Mouse (Mus musculus): ENCODE data around the gene Vgll4.
A peak's percentile ranks its signal among the peaks of the same experiment; 100 is the strongest.

The Vgll4 gene

DNA sequence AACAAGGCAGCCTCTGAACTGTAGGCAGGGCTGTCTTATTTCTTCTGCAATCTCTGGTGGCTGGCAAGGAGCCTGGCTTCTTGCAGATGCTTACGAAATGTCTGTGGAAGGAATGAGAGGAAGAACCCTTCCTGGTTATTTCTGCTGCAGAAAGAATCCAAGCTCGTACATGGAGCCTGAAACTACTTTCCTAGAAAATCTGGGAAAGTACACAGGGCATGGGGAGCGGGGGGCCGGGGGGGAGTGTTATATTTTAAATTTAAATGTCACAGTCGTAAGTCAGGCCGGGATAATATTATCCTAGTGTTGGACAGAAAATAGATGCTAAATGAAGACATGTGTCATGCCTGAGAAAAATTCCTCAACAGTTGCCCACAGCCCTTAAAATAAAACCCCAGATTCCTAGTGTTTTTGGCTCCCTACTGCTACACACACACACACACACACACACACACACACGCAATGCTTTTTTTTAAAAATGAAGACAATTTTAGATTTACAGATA is 7.2 kb upstream of the Vgll4 start:
- DNase-seq (ENCODE audit: extremely low read depth, low read depth, low spot score), result peak; percentile 47

DNA sequence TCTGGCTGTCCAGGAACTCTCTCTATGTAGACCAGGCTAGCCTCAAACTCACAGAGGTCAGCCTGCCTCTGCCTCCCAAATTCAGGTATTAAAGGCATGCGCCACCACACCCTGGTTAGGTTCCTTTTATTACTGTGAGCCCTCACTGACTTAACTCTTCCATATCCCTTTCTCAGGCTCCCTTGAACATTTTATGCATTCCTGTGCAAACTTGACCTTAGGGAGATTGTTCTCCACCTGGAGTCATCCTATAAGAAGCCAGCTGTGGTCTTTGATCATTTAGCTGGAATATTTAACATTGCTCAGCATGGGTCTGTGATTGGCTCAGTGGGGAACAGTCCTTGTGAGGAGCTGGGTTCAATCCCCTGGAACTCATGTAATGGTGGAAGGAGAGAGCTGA is 4.5 kb upstream of the Vgll4 start:
- DNase-seq (ENCODE audit: extremely low read depth, low read depth, low spot score), result no peak

DNA sequence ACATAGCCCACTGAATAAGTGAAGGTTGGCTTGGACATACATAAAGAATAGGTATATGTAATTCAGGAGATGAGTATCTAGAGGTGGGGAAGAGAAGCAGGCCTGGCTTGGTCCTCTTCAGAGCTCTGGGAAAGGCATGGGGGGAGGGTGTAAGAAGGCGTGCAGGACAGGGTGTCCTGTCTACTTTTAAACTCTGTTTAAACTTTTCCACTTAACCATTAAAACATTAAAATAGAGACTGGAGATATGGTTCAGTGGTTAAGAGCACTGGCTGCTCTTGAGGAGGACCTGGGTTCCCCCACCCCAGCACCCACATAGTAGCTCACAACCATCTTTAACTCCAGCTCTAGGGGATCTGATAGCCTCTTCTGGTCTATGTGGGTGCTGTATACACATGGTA is 3.2 kb upstream of the Vgll4 start:
- DNase-seq (ENCODE audit: extremely low read depth, low read depth, low spot score), result no peak

DNA sequence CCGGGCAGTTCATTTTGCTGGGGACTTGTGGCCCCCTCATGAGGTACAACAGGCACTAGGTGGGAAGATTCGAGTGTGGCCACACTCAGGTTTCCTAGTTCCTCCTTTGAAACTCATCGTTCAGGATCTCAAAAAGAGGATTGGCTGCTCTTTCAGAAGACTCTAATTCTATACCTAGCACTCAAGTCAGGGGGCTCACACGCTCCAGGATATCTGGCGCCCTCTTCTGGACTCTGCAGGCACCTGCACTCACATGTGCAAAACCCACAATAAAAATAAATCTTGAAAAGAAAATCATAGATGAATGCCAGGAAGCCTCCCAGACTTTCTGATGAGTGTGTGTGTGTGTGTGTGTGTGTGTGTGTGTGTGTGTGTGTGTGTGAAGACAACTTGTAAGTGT is 1.1 kb upstream of the Vgll4 start:
- DNase-seq (ENCODE audit: extremely low read depth, low read depth, low spot score), result no peak

DNA sequence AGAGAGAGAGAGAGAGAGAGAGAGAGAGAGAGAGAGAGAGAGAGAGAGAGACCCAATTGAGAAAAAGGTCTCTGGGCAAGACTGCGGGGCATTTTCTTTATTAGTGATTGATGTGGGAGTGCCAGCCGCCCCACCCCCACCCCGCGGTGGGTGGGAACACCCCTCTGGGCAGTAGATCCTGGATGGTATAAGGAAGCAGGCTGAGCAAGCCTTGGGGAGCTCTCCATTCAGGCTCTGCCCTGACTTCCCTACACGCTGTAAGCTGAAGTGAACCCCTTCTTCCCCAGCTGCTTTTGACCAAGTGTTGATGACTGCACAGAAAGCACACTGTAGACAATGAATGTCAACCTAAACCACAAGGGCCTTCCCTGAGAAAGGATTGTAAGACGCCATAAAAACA is 592 bp upstream of the Vgll4 start:
- DNase-seq (ENCODE audit: extremely low read depth, low read depth, low spot score), result no peak

DNA sequence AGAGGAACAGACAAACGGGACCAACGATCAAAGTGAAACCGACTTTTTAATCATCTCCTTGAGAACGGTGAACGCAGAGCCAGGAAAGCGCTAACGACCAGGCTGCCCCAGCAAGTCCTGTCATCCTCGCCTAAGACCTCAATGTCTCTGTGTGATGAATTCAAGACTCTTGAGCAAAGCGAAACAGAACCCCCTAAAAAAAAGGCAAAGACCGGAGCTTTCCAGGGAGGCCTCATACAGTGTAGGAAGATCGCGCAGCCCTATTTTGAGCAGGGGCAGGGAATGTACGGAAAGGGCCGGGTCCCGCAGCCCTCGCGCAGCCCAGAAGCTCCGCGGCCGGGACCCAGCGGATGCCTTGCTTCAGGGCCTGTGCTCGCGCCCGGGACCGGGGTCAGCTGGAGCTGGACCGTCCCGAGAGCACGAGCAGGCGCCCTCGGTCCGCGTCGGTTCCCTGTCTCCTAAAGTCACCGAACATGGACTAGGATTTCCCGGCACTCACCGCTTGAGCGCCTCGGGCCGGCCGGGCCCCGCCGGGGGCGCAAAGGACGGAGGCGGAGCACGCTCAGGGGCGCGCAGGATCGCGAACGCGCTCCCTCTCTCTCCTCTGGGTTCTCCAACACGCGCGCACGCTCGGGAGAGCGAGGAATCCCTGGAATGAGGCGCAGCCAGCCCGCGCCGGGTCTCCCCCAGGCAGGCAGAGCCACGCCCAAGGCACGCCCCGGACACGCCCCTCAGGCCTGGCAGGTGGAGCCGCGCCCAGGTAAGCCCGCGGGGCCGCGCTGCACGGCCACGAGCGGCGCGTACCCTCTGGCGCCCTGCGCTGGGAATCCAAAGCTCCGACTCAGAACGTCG is 1.2 kb downstream of the Vgll4 start:
- DNase-seq (ENCODE audit: extremely low read depth, low read depth, low spot score), result no peak

DNA sequence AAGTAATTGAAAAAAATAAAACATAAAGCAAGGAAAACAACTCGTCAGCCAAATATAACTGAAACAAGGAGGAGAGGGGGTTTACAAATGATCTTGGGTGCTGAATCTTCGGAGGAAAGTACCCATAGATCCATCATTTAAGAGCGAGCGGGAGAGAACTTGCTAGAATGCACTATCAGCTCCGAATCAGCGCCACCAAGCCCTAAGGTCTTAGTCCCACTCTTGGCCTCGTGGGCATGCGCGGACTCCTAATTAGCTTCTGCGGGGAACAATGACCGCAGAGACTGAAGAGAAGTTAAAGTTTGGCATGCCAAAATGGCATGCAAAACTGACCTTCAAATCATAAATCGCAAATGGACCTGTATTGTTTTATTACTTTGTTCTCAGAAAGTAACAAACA is 2.2 kb downstream of the Vgll4 start:
- DNase-seq (ENCODE audit: extremely low read depth, low read depth, low spot score), result no peak

DNA sequence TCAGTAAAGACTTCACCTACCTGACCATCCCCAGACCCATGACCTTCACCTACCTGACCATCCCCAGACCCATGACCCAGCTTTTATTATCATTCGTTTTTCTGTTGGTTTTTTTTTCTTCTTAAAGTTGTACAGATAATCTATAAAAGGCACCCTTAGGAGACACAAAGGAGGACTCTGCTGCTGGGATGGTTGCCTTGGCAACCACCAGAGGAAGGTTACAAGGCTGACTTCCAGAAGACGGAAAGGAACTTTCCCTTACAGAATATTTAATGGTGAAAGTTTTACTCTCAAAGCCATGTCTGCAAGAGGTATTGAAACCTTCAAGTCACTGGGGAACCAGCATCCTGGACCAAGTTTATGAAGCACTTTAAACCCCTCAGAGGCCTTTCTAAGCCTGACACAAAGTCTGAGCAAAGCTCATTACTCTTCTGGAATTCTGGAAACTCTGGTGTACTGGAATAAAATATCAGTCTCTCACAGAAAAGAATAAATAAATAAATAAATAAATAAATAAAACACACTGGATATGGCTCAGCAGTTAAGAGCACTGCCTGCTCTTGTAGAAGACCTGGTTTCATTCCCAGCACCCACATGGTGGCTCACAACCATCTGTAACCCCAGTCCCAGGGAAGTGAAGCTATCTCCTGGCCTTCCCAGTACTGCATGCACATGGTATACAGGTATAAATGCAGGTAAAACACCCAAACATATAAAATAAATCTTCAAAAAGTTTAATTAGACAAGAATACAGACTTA is 3.2 kb downstream of the Vgll4 start:
- DNase-seq (ENCODE audit: extremely low read depth, low read depth, low spot score), result no peak

DNA sequence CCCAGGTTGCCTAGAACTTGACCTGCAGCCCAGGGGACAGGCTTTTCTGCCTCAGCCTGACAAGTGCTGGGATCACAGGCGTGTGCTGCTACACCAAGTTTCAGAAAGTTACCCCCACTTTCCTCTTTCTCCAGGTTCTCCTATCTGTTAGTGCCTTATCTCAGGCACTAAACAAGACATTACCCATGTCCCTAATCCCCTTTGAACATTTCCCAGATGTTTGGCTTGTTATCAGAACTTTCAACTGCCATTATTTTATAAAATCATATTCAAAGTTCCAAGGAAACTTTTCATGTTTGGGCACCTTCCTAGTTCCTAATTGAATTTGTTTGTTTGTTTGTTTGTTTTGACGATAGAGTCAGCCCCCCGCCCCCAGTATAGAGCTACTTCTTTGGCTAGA is 4.0 kb downstream of the Vgll4 start:
- no peak for DNase-seq (ENCODE audit: extremely low read depth, low read depth, low spot score)

DNA sequence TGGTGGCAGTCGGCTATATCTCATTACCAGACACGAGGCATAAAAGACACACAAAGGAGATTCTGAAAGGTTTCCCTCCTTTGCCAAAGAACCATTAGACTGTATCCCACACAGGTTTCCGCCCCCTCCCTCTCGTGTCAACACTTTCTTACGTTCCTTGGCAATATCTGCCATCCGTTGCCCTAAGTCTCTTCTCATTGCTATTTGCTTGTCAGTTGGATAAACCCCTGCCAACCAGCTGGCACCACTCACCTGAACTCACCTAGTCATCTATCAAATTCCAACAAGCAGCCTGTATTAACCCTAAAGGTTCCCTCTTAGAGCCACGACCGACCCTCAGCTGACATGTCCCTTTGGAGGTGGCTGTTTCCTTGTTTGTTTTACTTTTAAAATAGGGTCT is 4.4 kb downstream of the Vgll4 start:
- peak; percentile 63 for DNase-seq (ENCODE audit: extremely low read depth, low read depth, low spot score)

DNA sequence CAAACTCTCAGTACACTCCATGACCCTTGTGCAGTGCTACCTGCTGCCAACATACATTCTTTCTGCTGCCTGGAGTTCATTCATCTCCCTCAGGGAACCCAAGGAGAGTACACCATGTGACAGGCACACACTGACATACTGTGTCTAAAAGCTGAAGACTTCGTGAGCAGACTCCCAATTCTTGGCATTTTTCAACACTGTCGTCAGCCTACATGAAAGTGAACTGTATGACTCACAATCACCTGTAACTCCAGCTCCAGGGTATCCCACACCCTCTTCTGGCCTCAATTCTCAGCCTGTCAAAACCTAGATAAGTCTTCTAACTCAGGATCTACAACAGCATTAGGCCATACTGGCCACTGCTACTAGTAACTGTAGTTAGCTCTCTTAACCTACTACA is 5.6 kb downstream of the Vgll4 start:
- DNase-seq (ENCODE audit: extremely low read depth, low read depth, low spot score), result peak; percentile 51

DNA sequence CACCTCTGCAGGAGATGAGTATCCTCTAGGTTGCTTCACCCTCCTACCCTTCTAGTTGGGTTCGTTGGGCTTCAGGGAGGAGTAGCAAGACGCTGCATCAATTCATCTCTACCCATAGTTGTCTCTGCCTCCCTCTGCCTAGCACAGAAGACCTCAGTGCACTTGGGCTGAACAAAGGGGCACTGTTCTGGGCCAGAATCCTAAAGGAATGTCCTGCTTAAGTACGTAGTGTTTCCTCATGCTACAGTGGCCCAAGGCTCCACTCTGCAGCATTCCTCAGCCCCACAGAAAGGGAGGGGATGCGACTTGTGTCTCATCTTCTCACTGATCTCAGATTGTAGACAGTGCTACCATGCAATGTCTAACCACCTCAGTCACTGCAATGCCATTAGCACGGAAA is 6.2 kb downstream of the Vgll4 start:
- no peak for DNase-seq (ENCODE audit: extremely low read depth, low read depth, low spot score)

DNA sequence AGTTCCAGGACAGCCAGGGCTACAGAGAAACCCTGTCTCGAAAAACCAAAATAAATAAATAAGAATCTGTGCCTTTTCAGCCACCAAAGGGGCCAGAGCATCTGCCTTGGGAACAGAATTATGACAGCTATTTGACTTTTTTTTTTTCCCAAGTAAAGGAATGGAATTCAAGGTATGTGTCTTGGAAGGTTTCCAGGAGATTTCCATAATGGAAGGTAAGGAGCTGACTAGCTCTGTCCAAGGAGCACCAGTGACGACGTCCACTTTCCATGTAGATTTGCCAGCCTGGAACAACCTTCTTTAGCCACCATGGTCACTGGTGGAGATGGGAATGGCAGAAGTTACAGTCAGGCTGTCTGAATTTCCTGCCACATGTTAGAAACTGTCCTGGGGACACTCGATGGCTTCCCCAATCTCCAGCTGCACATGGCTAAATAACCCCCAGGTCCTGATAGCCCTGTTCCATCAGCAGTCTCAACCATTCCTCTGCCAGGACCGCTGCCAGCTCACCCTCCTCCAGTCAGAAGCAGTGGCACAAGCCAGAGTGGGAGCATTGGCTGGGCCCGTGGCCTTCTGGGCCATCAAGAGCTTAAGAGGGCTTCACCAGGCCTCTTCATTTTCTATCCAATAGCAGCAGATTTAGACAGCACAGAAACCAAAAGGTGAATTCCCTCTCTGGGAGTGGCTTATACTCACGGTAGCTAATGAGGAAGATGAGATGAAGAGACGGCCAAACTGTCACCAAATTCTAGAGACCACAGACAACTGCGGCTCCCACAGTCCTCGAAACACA is 8.3 kb downstream of the Vgll4 start:
- DNase-seq (ENCODE audit: extremely low read depth, low read depth, low spot score), result no peak

DNA sequence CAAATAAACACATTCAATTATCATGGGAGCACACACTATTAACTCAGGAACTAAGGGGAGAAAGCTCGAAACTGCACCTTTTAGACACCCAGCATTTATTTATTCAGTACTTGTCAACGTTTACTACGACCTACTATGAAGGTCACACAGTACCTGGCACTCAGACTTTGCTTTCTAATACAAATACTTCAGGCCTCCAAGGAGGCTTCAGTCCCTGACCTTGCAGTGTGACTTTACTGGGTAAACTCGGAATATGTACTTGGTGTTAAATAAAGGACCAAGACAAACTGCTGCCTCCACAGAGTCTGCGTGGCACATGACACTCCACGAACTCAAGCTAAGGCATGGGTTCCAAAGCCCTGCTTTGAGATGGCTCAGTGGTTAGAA is 10.8 kb downstream of the Vgll4 start:
- no peak for DNase-seq (ENCODE audit: extremely low read depth, low read depth, low spot score)

DNA sequence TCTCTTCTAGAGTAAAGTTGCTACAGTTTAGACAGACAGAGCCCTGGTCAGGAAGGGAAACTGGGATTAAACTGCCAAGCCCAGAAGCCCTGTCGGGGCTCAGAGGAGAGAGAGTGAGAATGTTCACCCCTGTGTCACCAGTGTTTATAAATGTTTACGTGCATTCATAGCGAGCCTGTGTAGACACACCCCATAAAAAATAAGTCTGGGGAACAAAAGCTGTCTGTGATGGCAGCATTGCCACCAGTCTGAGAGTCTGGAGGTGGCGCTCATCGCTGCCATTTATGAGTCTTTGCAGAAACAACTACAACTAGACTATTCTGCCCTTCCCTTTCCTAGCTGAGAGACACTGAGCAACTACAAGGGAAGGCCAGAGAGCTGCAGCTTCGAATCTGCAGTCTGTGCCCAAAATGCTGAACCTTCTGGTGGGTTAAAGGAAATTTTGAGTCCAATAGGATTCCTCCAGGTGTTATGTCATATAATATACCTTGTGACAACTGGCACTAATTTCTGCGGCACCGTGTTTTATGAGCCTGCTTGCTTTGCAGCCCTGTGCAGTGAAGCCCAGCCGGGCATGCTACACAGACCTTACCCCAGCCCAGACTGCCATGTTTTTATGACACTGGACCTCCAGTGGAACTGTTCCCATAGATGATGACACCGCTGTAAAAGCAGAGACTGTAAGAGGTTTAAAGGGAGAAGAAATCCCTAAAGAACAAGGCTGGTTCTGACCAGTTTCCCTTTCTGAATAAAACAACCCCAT is 11.4 kb downstream of the Vgll4 start:
- no peak for DNase-seq (ENCODE audit: extremely low read depth, low read depth, low spot score)

DNA sequence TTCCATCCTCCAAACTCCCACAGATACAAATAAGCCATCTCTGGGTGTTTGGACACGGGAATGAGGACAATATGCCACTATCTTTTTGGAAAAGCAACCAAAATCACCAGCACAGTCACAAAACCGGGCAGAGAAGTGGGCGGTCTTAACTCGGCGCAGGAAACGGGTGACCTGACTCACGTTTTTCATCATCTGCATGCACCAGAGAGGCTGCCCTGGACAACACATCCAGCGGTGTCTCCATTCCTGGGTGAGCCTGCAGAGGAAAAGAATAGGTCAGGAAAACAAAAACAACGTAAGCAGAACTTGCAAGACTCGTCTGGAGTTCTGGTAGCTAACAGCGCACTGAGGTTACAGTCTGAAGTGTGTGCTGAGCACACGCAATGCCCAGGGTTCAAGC is 12.0 kb downstream of the Vgll4 start:
- DNase-seq (ENCODE audit: extremely low read depth, low read depth, low spot score), result no peak

DNA sequence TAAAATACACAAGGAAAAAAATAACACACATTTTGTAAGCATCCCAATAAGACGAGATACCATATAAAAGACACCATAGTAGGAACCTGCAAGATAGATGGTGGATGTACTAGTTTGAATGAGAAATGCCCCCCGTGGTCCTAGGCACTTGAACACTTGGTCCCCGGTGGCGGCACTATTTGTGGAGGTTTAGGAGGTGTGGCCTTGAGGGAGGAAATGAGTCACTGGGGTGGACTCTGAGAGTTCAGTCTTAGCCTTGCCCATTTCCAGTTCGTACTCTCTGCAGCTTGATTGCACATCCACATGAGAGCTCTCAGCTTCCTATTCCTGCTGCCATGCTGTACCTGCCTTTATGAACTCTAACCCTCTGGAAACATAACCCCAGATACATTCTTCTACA is 15.3 kb downstream of the Vgll4 start:
- no peak for DNase-seq (ENCODE audit: extremely low read depth, low read depth, low spot score)

DNA sequence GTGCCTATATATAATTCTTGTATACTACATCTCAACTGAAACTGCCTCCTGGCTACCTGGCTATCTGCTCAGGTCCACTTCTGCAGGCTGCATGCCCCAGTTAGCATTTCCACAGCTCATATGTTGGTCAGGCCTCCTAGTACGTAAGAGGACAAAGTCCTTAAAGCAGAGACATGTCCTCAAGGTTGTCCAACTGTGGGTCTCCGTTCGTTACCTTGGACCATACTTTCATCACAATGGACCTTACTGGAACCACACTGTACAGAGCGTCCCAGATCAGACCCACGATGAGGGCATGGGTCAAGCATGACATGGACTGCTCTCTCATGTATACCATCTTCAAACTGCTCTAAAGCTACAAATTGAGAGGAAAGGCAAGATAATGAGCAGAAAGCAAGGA is 16.2 kb downstream of the Vgll4 start:
- DNase-seq (ENCODE audit: extremely low read depth, low read depth, low spot score), result no peak

DNA sequence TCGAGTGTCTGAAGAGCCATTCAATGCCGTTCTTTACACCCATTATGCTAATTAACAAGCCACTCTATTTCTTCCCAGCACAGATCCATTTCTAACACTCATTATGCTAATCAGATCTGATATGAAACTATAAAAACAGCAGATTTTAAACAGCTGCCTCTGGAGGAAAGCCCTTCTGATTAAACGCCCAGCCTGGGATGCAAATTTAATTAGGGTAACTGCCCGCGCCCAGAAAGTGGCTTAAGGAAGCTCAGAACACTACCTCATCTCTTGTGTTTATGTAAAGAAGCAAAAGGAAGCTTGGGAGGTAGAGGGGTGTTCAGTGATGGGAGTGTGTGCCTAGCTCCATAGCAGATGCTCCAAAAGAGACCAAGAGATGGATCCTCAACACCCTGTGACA is 17.4 kb downstream of the Vgll4 start:
- DNase-seq (ENCODE audit: extremely low read depth, low read depth, low spot score), result no peak

DNA sequence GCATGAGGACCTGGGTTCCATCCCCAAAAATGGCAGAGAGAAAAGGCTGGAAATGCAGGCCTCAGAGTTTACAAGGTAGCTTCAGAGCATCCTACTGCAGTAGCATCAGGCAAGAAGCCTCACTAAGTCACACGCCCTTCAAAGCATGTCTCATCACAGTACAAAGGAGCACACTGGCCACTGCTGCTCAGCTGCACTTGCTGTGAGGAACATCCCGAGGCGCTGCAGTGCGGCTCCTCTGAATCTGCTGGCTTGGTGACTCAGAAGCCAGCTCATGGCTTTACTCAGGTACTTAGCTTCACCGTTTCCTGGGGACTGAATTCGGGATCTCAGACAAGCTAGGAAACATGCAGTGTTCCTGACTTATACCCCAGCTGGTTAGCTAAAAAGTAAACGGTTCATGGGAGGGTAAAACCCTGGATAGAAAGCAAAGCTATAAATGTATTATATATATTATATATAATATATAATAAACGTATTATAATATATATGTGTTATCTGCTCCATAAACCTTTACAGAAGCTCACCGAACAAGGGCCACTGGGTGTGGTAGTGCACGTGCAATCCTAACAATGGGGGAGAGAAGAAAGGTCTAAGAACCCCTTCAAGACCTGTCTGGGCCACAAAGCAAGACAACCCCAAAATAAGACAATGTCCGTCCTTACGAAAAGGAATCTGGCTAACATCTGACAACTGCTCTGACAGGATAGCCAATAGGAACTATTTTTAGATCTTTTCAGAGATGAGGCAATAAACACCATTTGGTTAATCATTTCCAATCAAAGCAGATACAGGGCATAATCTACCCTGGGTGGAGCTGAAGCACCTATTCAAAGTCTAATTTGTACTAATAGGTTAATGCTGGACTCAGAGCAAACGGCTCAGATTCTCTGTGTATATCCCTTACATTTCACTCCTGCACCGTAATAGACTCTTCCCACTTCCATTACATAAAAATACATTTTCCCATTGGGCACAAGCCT is 25.0 kb downstream of the Vgll4 start:
- no peak for DNase-seq (ENCODE audit: extremely low read depth, low read depth, low spot score)

Data from fat pad, adult 2 months (tissue).